Mouse (Mus musculus) liver, embryonic 14.5 days (tissue): ENCODE results near the gene Use1. TPM values are rescaled to one million over a fixed set of nuclear protein-coding genes. Genes with fewer than 3 reads are reported as not detected.

ENCODE experiments used
- ATAC-seq: fragments of 200-750 bp; cut with Nextera tagmentation; 2 replicates; pipeline ENCODE4 v1.8.0; 2017; ENCODE audit warnings: moderate number of reproducible peaks, mild to moderate bottlenecking, moderate library complexity; ENCODE audit not compliant: insufficient read depth
- DNase-seq, 3 experiments: peaks; one replicate each; pipeline ENCODE4 v3.0.0-alpha.2; 2012 to 2013; ENCODE audit warnings: low read depth in 3 of 3, low spot score in 3 of 3
- H3K27ac ChIP-seq: fragments of 300-500 bp; sonication (generic); 2 replicates; pipeline ENCODE4 v1.5.1; 2014; ENCODE audit warnings: moderate library complexity, mild to moderate bottlenecking, control low read depth, inconsistent platforms
- H3K27me3 ChIP-seq: fragments of 300-500 bp; sonication (generic); 2 replicates; pipeline ENCODE4 v1.6.1; 2014; ENCODE audit warnings: mild to moderate bottlenecking, low read length, moderate library complexity; ENCODE audit not compliant: control insufficient read depth, insufficient read depth
- H3K36me3 ChIP-seq: fragments of 300-500 bp; sonication (generic); replicated peaks from 2 replicates; pipeline ENCODE4 v1.6.1; 2014; ENCODE audit warnings: low read depth; ENCODE audit not compliant: control insufficient read depth, insufficient read depth
- H3K4me1 ChIP-seq, 2 experiments: fragments of 200-500 bp in 1 of 2; fragments of 300-500 bp in 1 of 2; sonication (generic) in 1 of 2; replicated peaks; 2 replicates each; pipeline ENCODE4 v1.6.1; 2012 to 2014; ENCODE audit warnings: antibody characterized with exemption in 1 of 2, inconsistent platforms in 1 of 2, low read length in 1 of 2; ENCODE audit not compliant: control insufficient read depth in 2 of 2, insufficient read depth in 2 of 2
- H3K4me2 ChIP-seq: fragments of 300-500 bp; sonication (generic); 2 replicates; pipeline ENCODE4 v1.6.1; 2014; ENCODE audit warnings: low read depth, mild to moderate bottlenecking, control low read depth, moderate library complexity
- H3K4me3 ChIP-seq, 2 experiments: fragments of 200-500 bp in 1 of 2; fragments of 300-500 bp in 1 of 2; sonication (generic) in 1 of 2; 2 replicates each; pipeline ENCODE4 v1.5.1; 2012 to 2014; ENCODE audit warnings: low read depth in 2 of 2, low read length in 2 of 2, mild to moderate bottlenecking in 2 of 2, control low read depth in 1 of 2, inconsistent platforms in 1 of 2, moderate library complexity in 1 of 2; ENCODE audit not compliant: insufficient read depth in 1 of 2
- H3K9ac ChIP-seq: fragments of 300-500 bp; sonication (generic); replicated peaks from 2 replicates; pipeline ENCODE4 v1.6.1; 2014; ENCODE audit warnings: mild to moderate bottlenecking, control low read depth, moderate library complexity
- H3K9me3 ChIP-seq: fragments of 300-500 bp; sonication (generic); 2 replicates; pipeline ENCODE4 v1.6.1; 2016; ENCODE audit warnings: low read length, mixed read lengths; ENCODE audit not compliant: control insufficient read depth
- CTCF ChIP-seq: IDR thresholded peaks from 2 replicates; pipeline ENCODE4 v1.5.1; 2016; ENCODE audit warnings: antibody characterized with exemption, low read depth, control low read depth
- EP300 ChIP-seq: IDR thresholded peaks from 2 replicates; pipeline ENCODE4 v1.6.1; 2016; ENCODE audit warnings: antibody characterized with exemption, low read depth
- WGBS: fragments of 180-500 bp; shearing (Covaris S2); extraction: QIAGEN DNeasy Blood & Tissue Kit; methylation state at CpG from one replicate; pipeline ENCODE4 v1.1.7; 2014; ENCODE audit not compliant: insufficient replicate concordance; 5-methylcytosine and 5-hydroxymethylcytosine counted together
- polyA plus RNA-seq, 2 experiments: library from polyadenylated mRNA; depleted of rRNA in 1 of 2; stranded (reverse) in 1 of 2; unstranded in 1 of 2; fragments of >200 nt; fragmentation: Nextera tagmentation in 1 of 2; extraction: Ambion mirVana in 1 of 2; gene quantifications; 2 replicates each; pipeline versions ENCODE4 v1.2.1 to v1.2.3; 2012 to 2014

Use1 gene
- polyA plus RNA-seq, 2 experiments = 48.2 to 57.2 TPM

DNA sequence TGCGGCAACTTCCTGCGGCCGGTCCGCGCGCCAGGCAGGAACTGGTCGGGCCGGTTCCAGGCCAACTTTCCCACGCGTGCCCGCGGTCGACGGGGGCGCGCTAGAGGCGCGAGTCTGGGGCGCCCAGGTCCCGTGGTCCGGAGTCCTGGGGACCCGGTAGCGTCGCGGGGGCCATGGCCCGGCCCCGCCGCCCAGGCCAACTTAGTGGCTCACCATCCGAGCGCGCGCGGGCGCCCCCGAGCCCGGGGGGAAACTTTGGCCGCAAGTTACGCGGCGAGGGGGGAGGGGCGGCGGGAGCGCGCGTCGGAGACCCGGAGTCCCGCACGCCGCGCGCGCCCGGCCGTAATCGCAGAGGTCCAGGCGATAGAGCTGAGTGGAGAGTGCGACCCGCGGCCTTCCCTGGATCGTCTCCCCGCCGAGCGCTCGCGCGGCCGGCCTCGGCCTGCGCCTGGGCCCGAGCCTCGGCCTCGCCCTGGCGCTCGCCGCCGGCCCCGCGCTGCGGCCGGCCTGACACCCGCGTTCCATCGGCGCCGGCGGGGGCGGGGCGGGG lies 14.8 kb downstream of the Use1 start, which contains the start of gene Nr2f6:
Gene Nr2f6 (minus strand): TSS at position 540 of the 550 bp plus-strand sequence.
- under 1% methylated on average over 69 of the region's 89 CpGs for WGBS
- Histone ChIP-seq H3K4me2 (peak within 1 kb of the TSS; percentile 60), H3K4me3 (peak within 1 kb of the TSS; percentile 49 to 57), H3K27ac (peak within 1 kb of the TSS; percentile 35), H3K9ac (peak within 1 kb of the TSS; percentile 58), H3K4me1 (peaks cover 0 to 1% of the 10 kb centered on the region in 2 experiments; a peak in 1 of 4 replicates), H3K27me3 (peaks cover 32% of the 10 kb centered on the region), H3K36me3 (no peaks in the 10 kb centered on the region), H3K9me3 (no peaks in the 10 kb centered on the region)
- DNase-seq (no peak), ATAC-seq (no peak)
- TF ChIP-seq EP300 = no peak
- no peak for TF ChIP-seq CTCF

DNA sequence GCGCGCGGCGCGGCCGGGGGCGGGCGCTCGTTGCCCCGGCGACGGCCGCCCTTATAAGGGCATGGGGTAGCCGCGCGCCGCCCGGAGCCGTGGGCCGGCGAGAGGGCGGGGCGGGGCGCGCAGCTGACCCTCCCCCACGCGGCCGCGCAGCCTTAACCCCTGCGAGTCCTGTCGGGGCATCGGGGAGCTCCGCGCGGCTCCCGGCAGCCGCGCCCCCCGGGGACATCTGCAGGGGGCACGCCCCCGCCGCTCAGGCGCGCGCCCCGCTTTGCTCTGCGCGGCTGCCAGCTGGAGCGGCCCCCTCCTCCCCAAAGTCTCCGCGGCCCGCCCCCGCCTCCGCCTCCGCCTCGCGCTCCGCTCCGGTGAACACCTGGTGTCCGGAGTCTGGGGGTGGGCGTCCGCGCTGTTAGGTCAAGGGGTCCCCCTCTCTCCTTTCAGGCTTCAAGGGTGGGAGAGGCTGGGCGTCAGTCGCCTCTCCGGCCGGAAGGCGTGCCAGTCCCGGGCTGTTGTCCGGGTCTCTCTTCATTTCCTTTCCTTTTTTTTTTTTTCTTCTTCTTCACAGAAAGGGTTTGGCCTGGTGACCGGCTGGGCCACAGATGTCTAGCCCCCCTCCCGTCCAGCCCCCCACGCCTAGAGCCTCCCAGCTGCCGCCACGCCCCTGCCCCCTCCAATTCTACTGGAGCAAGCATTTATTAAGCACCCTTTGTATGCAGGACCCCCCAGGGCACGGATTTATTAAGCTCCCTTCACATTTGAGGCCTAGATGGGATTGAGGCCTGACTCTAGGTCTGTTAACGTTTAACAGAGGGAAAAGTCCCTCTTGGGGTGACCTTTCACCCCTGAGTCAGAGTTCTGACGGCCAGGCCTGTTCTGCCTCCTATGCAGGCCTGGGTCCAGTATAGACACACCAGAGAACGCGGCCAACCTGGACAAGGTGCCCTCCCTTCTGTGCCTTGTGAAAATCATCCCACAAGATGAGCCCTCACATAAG lies 15.6 kb downstream of the Use1 start:
- no peaks in the 10 kb centered on the region for H3K36me3 ChIP-seq
- ATAC-seq (peak; percentile 76), DNase-seq (peak in 1 of 3 experiments; percentile 33)
- H3K27ac ChIP-seq = peak overlapping the region; percentile 35
- TF ChIP-seq CTCF = no peak
- no peak for TF ChIP-seq EP300
- H3K9me3 ChIP-seq = no peaks in the 10 kb centered on the region
- peak overlapping the region; percentile 49 to 57 for H3K4me3 ChIP-seq
- H3K9ac ChIP-seq = peak overlapping the region; percentile 37
- H3K4me2 ChIP-seq = peak overlapping the region; percentile 60
- H3K27me3 ChIP-seq = peaks cover 32% of the 10 kb centered on the region
- 5% methylated on average over 76 of the region's 80 CpGs for WGBS
- H3K4me1 ChIP-seq = peaks cover 0 to 1% of the 10 kb centered on the region in 2 experiments; a peak in 1 of 4 replicates

- TF ChIP-seq EP300 = no peak
- no peak for TF ChIP-seq CTCF
- H3K27me3 ChIP-seq = peaks cover 32% of the 10 kb centered on the region
- no peak overlapping the region for H3K9ac ChIP-seq
Observed at GRCm38 (mm10) chr8:71383396-71383795, 16.7 kb downstream of the Use1 start.

GRCm38 (mm10) chr8:71383860-71384259 lies 17.2 kb downstream of the Use1 start:
- H3K36me3 ChIP-seq = no peaks in the 10 kb centered on the region
- no peak for DNase-seq
- no peak overlapping the region for H3K9ac ChIP-seq
- H3K4me3 ChIP-seq = no peak overlapping the region
- no peak overlapping the region; the same call in 1 of the 2 replicates for H3K4me2 ChIP-seq
- H3K27ac ChIP-seq = no peak overlapping the region; the same call in 1 of the 2 replicates
- no peak for TF ChIP-seq CTCF
- TF ChIP-seq EP300 = no peak
- H3K9me3 ChIP-seq = no peaks in the 10 kb centered on the region
- ATAC-seq = no peak
- H3K27me3 ChIP-seq = peaks cover 32% of the 10 kb centered on the region
- 48% methylated on average over 3 of the region's 3 CpGs for WGBS
- H3K4me1 ChIP-seq = no peaks in the 10 kb centered on the region; a peak in 1 of 4 replicates

More at GRCm38 (mm10) chr8:71383396-71383795, 16.7 kb downstream of the Use1 start:
- Histone ChIP-seq H3K27ac (no peak overlapping the region; the same call in 1 of the 2 replicates), H3K4me3 (no peak overlapping the region), H3K4me1 (peaks cover 0 to 1% of the 10 kb centered on the region in 2 experiments; a peak in 1 of 4 replicates), H3K9me3 (no peaks in the 10 kb centered on the region), H3K4me2 (peak overlapping the region; percentile 21), H3K36me3 (no peaks in the 10 kb centered on the region)
- 40% methylated on average over 12 of the region's 12 CpGs for WGBS
- ATAC-seq = no peak
- DNase-seq = no peak
